Mouse (Mus musculus) forebrain, embryonic 12.5 days (tissue): ENCODE measurements around the gene Inf2. TPM values are rescaled to one million over a fixed set of nuclear protein-coding genes. Genes with fewer than 3 reads are reported as not detected.

Experiments
- ATAC-seq: fragments of 200-750 bp; cut with Nextera tagmentation; 2 replicates; pipeline ENCODE4 v1.8.0; 2017; ENCODE audit warnings: moderate TSS enrichment; ENCODE audit not compliant: low FRiP score
- H3K27ac ChIP-seq: fragments of 300-500 bp; sonication (generic); 2 replicates; pipeline ENCODE4 v1.5.1; 2016; ENCODE audit warnings: mild to moderate bottlenecking
- H3K27me3 ChIP-seq: fragments of 300-500 bp; sonication (generic); 2 replicates; pipeline ENCODE4 v1.6.1; 2016; ENCODE audit warnings: mild to moderate bottlenecking
- H3K36me3 ChIP-seq: fragments of 300-500 bp; sonication (generic); replicated peaks from 2 replicates; pipeline ENCODE4 v1.6.1; 2016; ENCODE audit warnings: mild to moderate bottlenecking
- H3K4me1 ChIP-seq: fragments of 300-500 bp; sonication (generic); 2 replicates; pipeline ENCODE4 v1.6.1; 2016
- H3K4me2 ChIP-seq: fragments of 300-500 bp; sonication (generic); 2 replicates; pipeline ENCODE4 v1.6.1; 2016; ENCODE audit warnings: mild to moderate bottlenecking, moderate library complexity
- H3K4me3 ChIP-seq: fragments of 300-500 bp; sonication (generic); replicated peaks from 2 replicates; pipeline ENCODE4 v1.5.1; 2016; ENCODE audit warnings: mild to moderate bottlenecking
- H3K9ac ChIP-seq: fragments of 300-500 bp; sonication (generic); 2 replicates; pipeline ENCODE4 v1.6.1; 2016; ENCODE audit warnings: mild to moderate bottlenecking
- H3K9me3 ChIP-seq: fragments of 300-500 bp; sonication (generic); 2 replicates; pipeline ENCODE4 v1.6.1; 2016
- WGBS: fragments of 180-500 bp; shearing (Covaris S2); methylation state at CpG from one replicate; pipeline ENCODE4 v1.1.7; 2016; 5-methylcytosine and 5-hydroxymethylcytosine counted together
- microRNA-seq: library from miRNA; unstranded; fragments of <30 nt; microRNA quantifications from one replicate; pipeline ENCODE4, GENCODE M21; 2017
- polyA plus RNA-seq: library from polyadenylated mRNA; unstranded; fragments of >200 nt; fragmentation: Nextera tagmentation; extraction: Ambion mirVana; gene quantifications from 2 replicates; pipeline ENCODE4 v1.2.1, GENCODE M21; 2016

Inf2 gene
- polyA plus RNA-seq, 1 experiment from 2014 or later, result 1.3 TPM

DNA sequence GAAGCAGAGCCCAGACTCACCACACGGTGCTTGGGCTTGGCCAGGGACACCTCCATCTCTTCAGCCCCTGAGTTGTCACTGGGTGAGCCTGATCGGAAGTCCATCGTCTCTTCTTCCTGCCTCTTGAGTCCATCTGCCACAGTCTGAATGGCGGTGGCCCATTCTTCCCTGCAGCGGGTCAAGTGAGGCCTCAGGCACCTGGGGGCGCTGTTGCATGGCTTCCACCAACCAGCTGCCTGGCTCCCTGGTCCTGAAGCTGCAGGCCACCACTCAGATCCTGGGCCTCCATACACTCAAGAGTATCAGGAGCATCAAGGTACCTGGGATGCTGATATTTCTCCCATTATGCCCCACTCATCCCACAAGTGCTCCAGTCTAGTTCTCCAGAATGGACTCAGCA lies 70.5 kb downstream of the Inf2 start:
- Histone ChIP-seq H3K4me3 (no peak overlapping the region), H3K4me2 (no peak overlapping the region), H3K9ac (no peak overlapping the region), H3K9me3 (no peaks in the 10 kb centered on the region), H3K4me1 (peaks cover 52% of the 10 kb centered on the region), H3K27me3 (no peaks in the 10 kb centered on the region), H3K27ac (peak overlapping the region; percentile 50; the same call in 1 of the 2 replicates), H3K36me3 (peaks cover 97% of the 10 kb centered on the region)
- 80% methylated on average over 6 of the region's 6 CpGs for whole genome bisulfite sequencing
- no peak for ATAC-seq

GRCm38 (mm10) chr12:112660576-112661326 lies 72.2 kb downstream of the Inf2 start:
- Histone ChIP-seq H3K36me3 (peaks cover 91% of the 10 kb centered on the region), H3K4me1 (peaks cover 65% of the 10 kb centered on the region)

GRCm38 (mm10) chr12:112661327-112661605 lies 72.7 kb downstream of the Inf2 start:
- no peak overlapping the region for H3K9ac ChIP-seq
- H3K27me3 ChIP-seq, result no peaks in the 10 kb centered on the region
- H3K4me1 ChIP-seq, result peaks cover 70% of the 10 kb centered on the region
- peaks cover 91% of the 10 kb centered on the region for H3K36me3 ChIP-seq
- H3K9me3 ChIP-seq, result no peaks in the 10 kb centered on the region
- ATAC-seq, result no peak
- WGBS, result 84% methylated on average over 3 of the region's 3 CpGs
- peak overlapping the region; percentile 24 for H3K4me2 ChIP-seq
- peak overlapping the region; percentile 92 for H3K27ac ChIP-seq
- H3K4me3 ChIP-seq, result no peak overlapping the region; the same call in 1 of the 2 replicates

More at GRCm38 (mm10) chr12:112660576-112661326, 72.2 kb downstream of the Inf2 start:
- Histone ChIP-seq H3K27me3 (no peaks in the 10 kb centered on the region), H3K4me2 (peak overlapping the region; percentile 24), H3K9me3 (no peaks in the 10 kb centered on the region), H3K4me3 (no peak overlapping the region; the same call in 1 of the 2 replicates), H3K9ac (no peak overlapping the region), H3K27ac (peak overlapping the region; percentile 92)
- ATAC-seq, result peak; percentile 40
- 38% methylated on average over 5 of the region's 5 CpGs for WGBS

DNA sequence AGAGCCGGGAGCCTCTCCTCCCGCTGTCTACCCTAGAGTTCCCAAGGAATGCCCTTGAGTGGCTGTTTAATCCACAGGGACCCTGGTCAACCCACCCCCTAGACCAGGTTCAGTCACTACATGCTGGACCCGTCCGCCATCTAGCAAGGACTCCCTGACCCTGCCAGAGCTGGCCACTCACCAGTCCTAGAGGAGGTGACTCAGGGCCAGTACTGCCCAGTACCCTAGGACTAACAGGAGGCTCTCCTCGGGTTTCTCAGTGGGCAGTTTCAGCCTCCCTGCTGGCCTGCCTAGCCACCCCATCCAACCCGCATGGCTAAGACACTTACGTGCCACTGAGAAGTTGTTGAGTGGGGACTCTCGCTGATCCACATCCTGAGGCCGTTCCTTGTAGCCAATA lies 73.3 kb downstream of the Inf2 start:
- no peak for ATAC-seq
- H3K27me3 ChIP-seq, result no peaks in the 10 kb centered on the region
- H3K4me2 ChIP-seq, result no peak overlapping the region
- H3K9ac ChIP-seq, result no peak overlapping the region
- H3K36me3 ChIP-seq, result peaks cover 91% of the 10 kb centered on the region
- WGBS, result 89% methylated on average over 9 of the region's 9 CpGs
- H3K9me3 ChIP-seq, result no peaks in the 10 kb centered on the region
- no peak overlapping the region for H3K4me3 ChIP-seq
- H3K27ac ChIP-seq, result peak overlapping the region; percentile 92
- H3K4me1 ChIP-seq, result peaks cover 76% of the 10 kb centered on the region

- 0 out of 2 replicates have a peak overlapping the region, but pooled peaks have one; percentile 42 for H3K9ac ChIP-seq
- H3K4me3 ChIP-seq, result no peak overlapping the region
- H3K9me3 ChIP-seq, result no peaks in the 10 kb centered on the region
- WGBS, result 72% methylated on average over 11 of the region's 11 CpGs
- no peaks in the 10 kb centered on the region for H3K27me3 ChIP-seq
- H3K27ac ChIP-seq, result peak overlapping the region; percentile 92
- peaks cover 91% of the 10 kb centered on the region for H3K36me3 ChIP-seq
- H3K4me1 ChIP-seq, result peaks cover 86% of the 10 kb centered on the region
- peak overlapping the region; percentile 33; the same call in 1 of the 2 replicates for H3K4me2 ChIP-seq
- ATAC-seq, result no peak
These were observed 74.7 kb downstream of the Inf2 start for GRCm38 (mm10) chr12:112663303-112663702.

GRCm38 (mm10) chr12:112663716-112664115 lies 75.1 kb downstream of the Inf2 start:
- H3K4me1 ChIP-seq, result peaks cover 86% of the 10 kb centered on the region
- peaks cover 91% of the 10 kb centered on the region for H3K36me3 ChIP-seq
- H3K4me2 ChIP-seq, result peak overlapping the region; percentile 33
- ATAC-seq, result peak; percentile 12
- H3K9me3 ChIP-seq, result no peaks in the 10 kb centered on the region
- peak overlapping the region; percentile 42 for H3K9ac ChIP-seq
- peak overlapping the region; percentile 92 for H3K27ac ChIP-seq
- H3K27me3 ChIP-seq, result no peaks in the 10 kb centered on the region
- 69% methylated on average over 12 of the region's 12 CpGs for WGBS
- H3K4me3 ChIP-seq, result no peak overlapping the region

GRCm38 (mm10) chr12:112664124-112664523 lies 75.5 kb downstream of the Inf2 start:
- H3K4me2 ChIP-seq, result peak overlapping the region; percentile 33
- peak overlapping the region; percentile 42 for H3K9ac ChIP-seq
- H3K9me3 ChIP-seq, result no peaks in the 10 kb centered on the region
- peak overlapping the region; percentile 92 for H3K27ac ChIP-seq
- no peaks in the 10 kb centered on the region for H3K27me3 ChIP-seq
- no peak overlapping the region for H3K4me3 ChIP-seq
- peaks cover 84% of the 10 kb centered on the region for H3K4me1 ChIP-seq
- ATAC-seq, result peak; percentile 33
- WGBS, result 15% methylated on average over 2 of the region's 2 CpGs
- peaks cover 91% of the 10 kb centered on the region for H3K36me3 ChIP-seq

DNA sequence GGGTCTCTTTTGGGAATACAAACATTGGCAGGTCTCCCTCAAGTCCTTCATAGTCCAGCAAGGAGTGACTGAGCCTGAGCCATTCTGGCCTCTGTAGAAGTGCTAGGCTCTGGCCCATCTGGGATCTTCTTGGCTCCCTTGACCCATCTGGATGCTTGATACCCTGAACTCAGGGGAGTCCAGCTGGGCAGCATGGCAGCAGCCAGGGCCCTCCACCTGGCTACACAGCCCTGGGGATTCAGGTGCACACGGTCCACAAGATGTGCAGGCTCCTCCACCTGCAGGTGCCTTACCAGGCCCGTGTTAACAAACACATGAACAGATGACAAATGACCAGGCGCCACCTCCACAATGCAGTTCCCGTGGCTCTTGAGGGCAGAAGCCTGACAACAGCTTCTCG lies 76.1 kb downstream of the Inf2 start:
- peak overlapping the region; percentile 21 for H3K9ac ChIP-seq
- no peak overlapping the region for H3K4me3 ChIP-seq
- no peaks in the 10 kb centered on the region for H3K9me3 ChIP-seq
- peaks cover 91% of the 10 kb centered on the region for H3K36me3 ChIP-seq
- peak overlapping the region; percentile 33; the same call in 1 of the 2 replicates for H3K4me2 ChIP-seq
- H3K4me1 ChIP-seq, result peaks cover 81% of the 10 kb centered on the region
- H3K27ac ChIP-seq, result peak overlapping the region; percentile 92
- no peaks in the 10 kb centered on the region for H3K27me3 ChIP-seq
- no peak for ATAC-seq
- 62% methylated on average over 5 of the region's 5 CpGs for WGBS

Small RNA genes lying within 50 kb of the gene (microRNA-seq; reads per million reads assigned to microRNA genes)
- 0.97 reads per million for gene Mir6939

Other genes starting within 250 kb of the Inf2 start
- not detected in 2 replicates for gene A530016L24Rik, start 99.3 kb upstream of the Inf2 start, polyA plus RNA-seq
- 10.7 and 11.5 TPM in 2 replicates for gene Tmem179, start 72.0 kb upstream of the Inf2 start, polyA plus RNA-seq
- 2.0 and 2.8 TPM in 2 replicates for gene Adssl1, start 31.3 kb downstream of the Inf2 start, polyA plus RNA-seq
- 151 and 173 TPM in 2 replicates for gene Siva1, start 55.9 kb downstream of the Inf2 start, polyA plus RNA-seq
- 47.0 and 71.6 TPM in 2 replicates for gene Akt1, start 86.1 kb downstream of the Inf2 start, polyA plus RNA-seq
- gene Zbtb42, start 90.0 kb downstream of the Inf2 start, polyA plus RNA-seq, result 4.6 and 5.1 TPM in 2 replicates
- 14.4 and 16.3 TPM in 2 replicates for gene Cep170b, start 131.7 kb downstream of the Inf2 start, polyA plus RNA-seq
- gene Pld4, start 171.9 kb downstream of the Inf2 start, polyA plus RNA-seq, result 3.6 and 3.9 TPM in 2 replicates
- 0.05 and 0.19 TPM in 2 replicates for gene Ahnak2, start 213.9 kb downstream of the Inf2 start, polyA plus RNA-seq
- 13.7 and 15.6 TPM in 2 replicates for gene Clba1, start 220.2 kb downstream of the Inf2 start, polyA plus RNA-seq
- 144 and 149 TPM in 2 replicates for gene Cdca4, start 240.6 kb downstream of the Inf2 start, polyA plus RNA-seq